Mouse (Mus musculus) forebrain, embryonic 12.5 days (tissue): ENCODE results near the gene Asic2. TPM values are rescaled to one million over a fixed set of nuclear protein-coding genes. Genes with fewer than 3 reads are reported as not detected.

ENCODE experiments used
- ATAC-seq: fragments of 200-750 bp; cut with Nextera tagmentation; 2 replicates; pipeline ENCODE4 v1.8.0; 2017; ENCODE audit warnings: moderate TSS enrichment; ENCODE audit not compliant: low FRiP score
- H3K27ac ChIP-seq: fragments of 300-500 bp; sonication (generic); 2 replicates; pipeline ENCODE4 v1.5.1; 2016; ENCODE audit warnings: mild to moderate bottlenecking
- H3K27me3 ChIP-seq: fragments of 300-500 bp; sonication (generic); 2 replicates; pipeline ENCODE4 v1.6.1; 2016; ENCODE audit warnings: mild to moderate bottlenecking
- H3K36me3 ChIP-seq: fragments of 300-500 bp; sonication (generic); replicated peaks from 2 replicates; pipeline ENCODE4 v1.6.1; 2016; ENCODE audit warnings: mild to moderate bottlenecking
- H3K4me1 ChIP-seq: fragments of 300-500 bp; sonication (generic); 2 replicates; pipeline ENCODE4 v1.6.1; 2016
- H3K4me2 ChIP-seq: fragments of 300-500 bp; sonication (generic); 2 replicates; pipeline ENCODE4 v1.6.1; 2016; ENCODE audit warnings: mild to moderate bottlenecking, moderate library complexity
- H3K4me3 ChIP-seq: fragments of 300-500 bp; sonication (generic); replicated peaks from 2 replicates; pipeline ENCODE4 v1.5.1; 2016; ENCODE audit warnings: mild to moderate bottlenecking
- H3K9ac ChIP-seq: fragments of 300-500 bp; sonication (generic); 2 replicates; pipeline ENCODE4 v1.6.1; 2016; ENCODE audit warnings: mild to moderate bottlenecking
- H3K9me3 ChIP-seq: fragments of 300-500 bp; sonication (generic); 2 replicates; pipeline ENCODE4 v1.6.1; 2016
- WGBS: fragments of 180-500 bp; shearing (Covaris S2); methylation state at CpG from one replicate; pipeline ENCODE4 v1.1.7; 2016; 5-methylcytosine and 5-hydroxymethylcytosine counted together
- polyA plus RNA-seq: library from polyadenylated mRNA; unstranded; fragments of >200 nt; fragmentation: Nextera tagmentation; extraction: Ambion mirVana; gene quantifications from 2 replicates; pipeline ENCODE4 v1.2.1, GENCODE M21; 2016

Gene Asic2
- polyA plus RNA-seq, 1 experiment from 2014 or later, result 3.3 TPM

DNA sequence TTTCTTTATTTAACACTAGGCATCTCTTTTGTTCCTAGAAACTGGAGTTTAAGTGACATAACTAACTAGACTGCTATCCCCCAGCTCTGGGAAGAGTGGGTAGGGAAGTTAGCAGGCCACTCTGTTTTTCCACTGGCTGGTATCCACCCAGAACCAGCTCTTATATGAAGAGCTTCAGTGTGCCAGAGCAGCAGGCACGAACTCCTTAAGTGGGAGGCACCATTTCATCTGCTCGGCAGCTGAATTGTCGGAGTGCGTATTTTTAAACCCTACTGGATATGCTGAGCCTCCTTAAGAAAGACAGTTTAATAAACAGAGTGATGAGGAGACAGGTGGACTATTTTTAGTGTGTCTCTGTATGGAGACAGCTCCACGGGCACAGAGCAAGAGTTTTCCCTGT is 475.9 kb downstream of the Asic2 start:
- H3K9me3 ChIP-seq, result no peaks in the 10 kb centered on the region
- no peak overlapping the region for H3K4me3 ChIP-seq
- H3K27ac ChIP-seq, result no peak overlapping the region
- H3K36me3 ChIP-seq, result no peaks in the 10 kb centered on the region
- 82% methylated on average over 5 of the region's 5 CpGs for WGBS
- no peak for ATAC-seq
- peaks cover 15% of the 10 kb centered on the region for H3K4me1 ChIP-seq
- no peak overlapping the region for H3K4me2 ChIP-seq
- no peaks in the 10 kb centered on the region for H3K27me3 ChIP-seq
- H3K9ac ChIP-seq, result no peak overlapping the region

DNA sequence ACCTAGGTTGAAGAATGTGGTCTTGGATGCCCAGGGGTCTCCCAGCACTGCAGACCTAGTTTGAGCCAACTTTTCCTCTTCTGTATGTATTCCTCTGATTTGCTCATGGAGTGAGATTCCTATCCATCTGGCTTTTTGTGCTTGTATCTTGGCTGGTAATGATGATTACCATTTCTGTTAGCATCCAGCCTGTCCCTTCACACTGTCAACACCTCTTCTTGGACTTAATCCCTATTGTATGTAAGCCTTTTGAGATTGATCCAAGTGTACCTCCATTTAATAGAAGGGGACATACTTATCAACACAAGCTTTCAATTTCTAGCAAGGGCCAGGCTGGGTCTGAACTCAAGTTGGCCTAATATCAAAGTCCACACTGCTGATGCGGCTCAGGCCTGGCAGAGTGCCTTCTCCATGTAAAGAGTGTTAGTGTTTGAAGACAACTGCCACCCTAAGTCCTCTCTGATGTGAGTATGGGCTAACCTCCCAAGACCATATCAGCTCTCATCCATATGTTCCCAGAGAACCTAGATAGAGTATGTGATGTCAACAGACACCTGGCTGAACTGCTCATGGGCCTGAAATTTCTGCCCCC is 479.0 kb downstream of the Asic2 start:
- Histone ChIP-seq H3K4me2 (no peak overlapping the region), H3K27me3 (no peaks in the 10 kb centered on the region), H3K4me1 (no peaks in the 10 kb centered on the region), H3K4me3 (no peak overlapping the region), H3K9ac (no peak overlapping the region), H3K27ac (no peak overlapping the region), H3K36me3 (no peaks in the 10 kb centered on the region), H3K9me3 (no peaks in the 10 kb centered on the region)
- ATAC-seq, result no peak
- WGBS, result 85% methylated on average over 1 of the region's 1 CpGs

- no peak overlapping the region for H3K9ac ChIP-seq
- no peaks in the 10 kb centered on the region for H3K4me1 ChIP-seq
- no peaks in the 10 kb centered on the region for H3K9me3 ChIP-seq
- ATAC-seq, result no peak
- H3K36me3 ChIP-seq, result no peaks in the 10 kb centered on the region
- H3K4me3 ChIP-seq, result no peak overlapping the region
- WGBS, result 85% methylated on average over 5 of the region's 5 CpGs
- no peak overlapping the region for H3K27ac ChIP-seq
- no peak overlapping the region for H3K4me2 ChIP-seq
- no peaks in the 10 kb centered on the region for H3K27me3 ChIP-seq
Observed at GRCm38 (mm10) chr11:81488681-81489080, 479.6 kb downstream of the Asic2 start.

DNA sequence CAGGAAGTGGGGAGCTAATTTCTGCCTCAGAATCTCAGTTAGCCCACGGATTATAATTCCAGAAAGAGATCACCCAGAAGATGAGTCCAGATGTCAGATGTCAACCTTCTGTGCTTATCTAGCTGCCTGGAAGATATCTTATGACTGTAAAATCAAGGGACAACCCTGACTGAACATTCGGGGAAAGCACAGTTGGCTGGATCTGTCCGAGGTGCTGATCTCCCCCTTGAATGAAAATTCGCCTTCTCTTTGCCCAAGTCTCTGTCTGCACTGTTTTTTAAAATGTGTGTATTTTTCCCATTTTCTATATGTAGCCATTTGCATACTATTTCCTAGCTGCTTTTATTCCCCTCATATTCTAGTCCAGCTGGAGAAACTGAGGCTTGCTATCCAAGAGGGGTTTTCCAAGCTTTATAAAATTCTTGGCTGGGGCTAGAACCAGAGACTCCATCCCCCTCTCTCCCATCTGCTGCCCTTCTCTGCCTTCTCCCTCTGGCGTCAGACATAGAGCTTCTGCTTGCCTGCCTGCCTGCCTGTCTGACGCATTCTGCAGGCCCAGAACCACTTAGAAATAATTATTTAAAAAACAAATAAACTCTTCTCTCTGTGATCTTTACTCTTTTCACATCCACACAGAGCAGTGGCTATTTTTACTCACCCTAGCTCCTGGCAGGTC is 481.9 kb downstream of the Asic2 start:
- no peak for ATAC-seq
- 19% methylated on average over 6 of the region's 6 CpGs for WGBS
- H3K27me3 ChIP-seq, result no peaks in the 10 kb centered on the region
- H3K4me3 ChIP-seq, result no peak overlapping the region
- H3K4me2 ChIP-seq, result no peak overlapping the region
- H3K9me3 ChIP-seq, result peaks cover 5% of the 10 kb centered on the region; the same call in 1 of the 2 replicates
- H3K36me3 ChIP-seq, result no peaks in the 10 kb centered on the region
- no peak overlapping the region for H3K9ac ChIP-seq
- no peaks in the 10 kb centered on the region for H3K4me1 ChIP-seq
- no peak overlapping the region for H3K27ac ChIP-seq

- H3K4me2 ChIP-seq, result no peak overlapping the region
- H3K27ac ChIP-seq, result no peak overlapping the region
- no peak overlapping the region for H3K9ac ChIP-seq
- ATAC-seq, result no peak
- peaks cover 9% of the 10 kb centered on the region; the same call in 1 of the 2 replicates for H3K9me3 ChIP-seq
- H3K4me1 ChIP-seq, result no peaks in the 10 kb centered on the region
- 42% methylated on average over 2 of the region's 3 CpGs for WGBS
- H3K36me3 ChIP-seq, result no peaks in the 10 kb centered on the region
- H3K27me3 ChIP-seq, result no peaks in the 10 kb centered on the region
- no peak overlapping the region for H3K4me3 ChIP-seq
Observed at GRCm38 (mm10) chr11:81481198-81481597, 487.1 kb downstream of the Asic2 start.

GRCm38 (mm10) chr11:81476231-81476630 is 492.0 kb downstream of the Asic2 start:
- no peaks in the 10 kb centered on the region for H3K27me3 ChIP-seq
- peaks cover 2% of the 10 kb centered on the region; the same call in 1 of the 2 replicates for H3K9me3 ChIP-seq
- no peak overlapping the region for H3K4me3 ChIP-seq
- H3K4me1 ChIP-seq, result no peaks in the 10 kb centered on the region
- no peak overlapping the region for H3K9ac ChIP-seq
- no peak for ATAC-seq
- no peaks in the 10 kb centered on the region for H3K36me3 ChIP-seq
- no peak overlapping the region for H3K27ac ChIP-seq
- H3K4me2 ChIP-seq, result no peak overlapping the region

- no peak overlapping the region for H3K4me2 ChIP-seq
- H3K27ac ChIP-seq, result no peak overlapping the region
- H3K36me3 ChIP-seq, result no peaks in the 10 kb centered on the region
- H3K9ac ChIP-seq, result no peak overlapping the region
- H3K27me3 ChIP-seq, result no peaks in the 10 kb centered on the region
- ATAC-seq, result no peak
- WGBS, result 84% methylated on average over 2 of the region's 2 CpGs
- no peaks in the 10 kb centered on the region for H3K4me1 ChIP-seq
- no peaks in the 10 kb centered on the region for H3K9me3 ChIP-seq
- H3K4me3 ChIP-seq, result no peak overlapping the region
Observed at GRCm38 (mm10) chr11:81474121-81474520, 494.1 kb downstream of the Asic2 start.

- H3K4me2 ChIP-seq, result no peak overlapping the region; the same call in 1 of the 2 replicates
- WGBS, result 3% methylated on average over 5 of the region's 5 CpGs
- no peak overlapping the region for H3K9ac ChIP-seq
- H3K4me1 ChIP-seq, result peaks cover 7% of the 10 kb centered on the region; the same call in 1 of the 2 replicates
- 0 out of 2 replicates have a peak, but pooled peaks have one; percentile 30 for ATAC-seq
- H3K27me3 ChIP-seq, result no peaks in the 10 kb centered on the region
- no peaks in the 10 kb centered on the region for H3K9me3 ChIP-seq
- no peak overlapping the region for H3K4me3 ChIP-seq
- H3K36me3 ChIP-seq, result no peaks in the 10 kb centered on the region
- no peak overlapping the region for H3K27ac ChIP-seq
Observed at GRCm38 (mm10) chr11:81462199-81462598, 506.1 kb downstream of the Asic2 start.

- ATAC-seq, result no peak
- Histone ChIP-seq H3K27ac (no peak overlapping the region), H3K4me1 (peaks cover 7% of the 10 kb centered on the region; the same call in 1 of the 2 replicates), H3K4me2 (no peak overlapping the region), H3K4me3 (no peak overlapping the region), H3K36me3 (no peaks in the 10 kb centered on the region), H3K27me3 (no peaks in the 10 kb centered on the region), H3K9ac (no peak overlapping the region), H3K9me3 (no peaks in the 10 kb centered on the region)
- 10% methylated on average over 4 of the region's 4 CpGs for WGBS
Observed at GRCm38 (mm10) chr11:81461748-81462147, 506.5 kb downstream of the Asic2 start.

DNA sequence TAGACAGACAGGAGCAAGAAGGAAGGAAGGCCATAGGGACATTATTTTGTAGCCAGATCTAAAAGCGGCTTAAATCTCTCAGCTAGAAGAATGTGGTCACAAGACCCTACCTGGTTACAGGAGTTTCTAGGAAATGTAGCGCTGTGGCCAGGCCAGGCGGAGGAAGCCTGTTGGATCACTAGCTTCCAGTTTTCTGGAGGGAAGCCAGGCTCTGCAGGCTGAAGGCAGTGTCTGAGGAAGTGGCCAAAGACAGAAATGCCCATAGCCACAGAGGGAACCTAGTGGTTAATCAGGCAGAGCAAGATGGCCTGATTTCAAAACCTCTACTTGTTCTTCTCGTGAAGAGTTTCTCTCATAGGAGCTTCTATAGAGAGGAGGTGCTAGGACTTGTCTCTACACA is 513.3 kb downstream of the Asic2 start:
- Histone ChIP-seq H3K4me1 (peaks cover 14% of the 10 kb centered on the region), H3K4me2 (no peak overlapping the region), H3K27me3 (no peaks in the 10 kb centered on the region), H3K9me3 (no peaks in the 10 kb centered on the region), H3K9ac (no peak overlapping the region), H3K36me3 (no peaks in the 10 kb centered on the region), H3K27ac (peak overlapping the region; percentile 73; the same call in 1 of the 2 replicates), H3K4me3 (no peak overlapping the region)
- no peak for ATAC-seq
- WGBS, result 96% methylated on average over 4 of the region's 4 CpGs

GRCm38 (mm10) chr11:81454111-81454510 is 514.1 kb downstream of the Asic2 start:
- no peak overlapping the region for H3K9ac ChIP-seq
- H3K36me3 ChIP-seq, result no peaks in the 10 kb centered on the region
- peaks cover 18% of the 10 kb centered on the region for H3K4me1 ChIP-seq
- WGBS, result 4% methylated on average over 1 of the region's 1 CpGs
- H3K4me2 ChIP-seq, result 0 out of 2 replicates have a peak overlapping the region, but pooled peaks have one; percentile 4
- no peaks in the 10 kb centered on the region for H3K27me3 ChIP-seq
- H3K4me3 ChIP-seq, result no peak overlapping the region
- peak; percentile 75 for ATAC-seq
- H3K27ac ChIP-seq, result peak overlapping the region; percentile 73
- H3K9me3 ChIP-seq, result no peaks in the 10 kb centered on the region

DNA sequence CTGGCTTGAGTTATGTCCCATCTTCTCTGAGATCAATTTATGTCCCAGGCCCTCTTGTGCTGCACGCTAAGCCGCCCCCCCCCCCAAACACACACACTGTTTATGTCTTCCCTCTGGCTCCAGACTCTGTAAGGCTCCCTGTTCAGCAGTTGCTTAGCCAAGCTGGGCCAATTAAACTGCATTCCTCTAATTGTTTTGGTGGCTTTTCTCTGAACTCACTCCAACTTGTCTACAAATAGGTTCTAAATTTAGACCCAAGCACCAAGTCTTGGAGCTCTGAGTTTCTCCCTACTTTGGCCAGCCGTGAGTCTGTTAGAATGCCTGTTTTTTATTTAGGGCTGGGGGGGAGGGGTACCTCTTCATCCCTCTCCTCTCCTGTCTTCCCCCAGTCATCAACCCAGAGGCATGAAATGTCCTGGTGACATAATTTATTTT is 519.0 kb downstream of the Asic2 start:
- WGBS, result 19% methylated on average over 3 of the region's 3 CpGs

DNA sequence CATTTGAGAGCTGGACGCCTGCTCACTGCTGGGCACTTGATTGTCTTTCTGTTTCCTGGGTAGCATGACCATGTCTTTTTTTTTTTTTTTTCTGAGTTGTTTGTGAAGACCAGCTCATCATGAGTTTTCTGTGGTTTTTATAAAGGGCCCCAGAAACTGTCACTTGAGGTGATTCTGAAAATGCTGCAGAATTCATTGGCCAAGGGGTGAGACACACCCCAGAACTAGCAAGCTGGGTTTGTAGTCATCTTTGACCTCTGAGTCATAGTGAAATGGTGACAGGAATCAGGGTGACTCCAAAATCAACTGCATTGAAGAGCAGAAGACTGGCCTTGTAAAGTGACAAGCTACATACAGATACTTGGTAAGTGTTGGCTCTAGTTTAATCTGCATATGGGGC is 521.9 kb downstream of the Asic2 start:
- H3K27ac ChIP-seq, result no peak overlapping the region
- peaks cover 4% of the 10 kb centered on the region; the same call in 1 of the 2 replicates for H3K4me1 ChIP-seq
- H3K4me2 ChIP-seq, result no peak overlapping the region
- no peaks in the 10 kb centered on the region for H3K27me3 ChIP-seq
- H3K4me3 ChIP-seq, result no peak overlapping the region
- H3K9ac ChIP-seq, result no peak overlapping the region
- H3K9me3 ChIP-seq, result no peaks in the 10 kb centered on the region
- WGBS, result 83% methylated on average over 1 of the region's 1 CpGs
- no peaks in the 10 kb centered on the region for H3K36me3 ChIP-seq
- ATAC-seq, result no peak

More for the DNA sequence above, 519.0 kb downstream of the Asic2 start:
- H3K9ac ChIP-seq, result no peak overlapping the region
- no peaks in the 10 kb centered on the region for H3K36me3 ChIP-seq
- H3K9me3 ChIP-seq, result no peaks in the 10 kb centered on the region
- peak; percentile 57; the same call in 1 of the 2 replicates for ATAC-seq
- no peak overlapping the region for H3K4me3 ChIP-seq
- no peaks in the 10 kb centered on the region for H3K27me3 ChIP-seq
- H3K4me2 ChIP-seq, result no peak overlapping the region
- H3K27ac ChIP-seq, result peak overlapping the region; percentile 42
- H3K4me1 ChIP-seq, result peaks cover 16% of the 10 kb centered on the region
